Mouse (Mus musculus) embryonic facial prominence, embryonic 13.5 days (tissue): Measurements from ENCODE around the gene Foxred1. TPM values are rescaled to one million over a fixed set of nuclear protein-coding genes. Genes with fewer than 3 reads are reported as not detected.
A peak's percentile ranks its signal among the peaks of the same experiment; 100 is the strongest.

Experiments used
- ATAC-seq: fragments of 200-750 bp; cut with Nextera tagmentation; 2 replicates; pipeline ENCODE4 v1.8.0; 2017; ENCODE audit warnings: low read depth; ENCODE audit not compliant: insufficient number of reproducible peaks, insufficient read depth, low FRiP score, low TSS enrichment
- H3K27ac ChIP-seq: fragments of 300-500 bp; sonication (generic); 2 replicates; pipeline ENCODE4 v1.5.1; 2015; ENCODE audit warnings: moderate library complexity, mild to moderate bottlenecking, inconsistent platforms
- H3K27me3 ChIP-seq: fragments of 300-500 bp; sonication (generic); 2 replicates; pipeline ENCODE4 v1.6.1; 2015; ENCODE audit warnings: mild to moderate bottlenecking, inconsistent platforms
- H3K36me3 ChIP-seq: fragments of 300-500 bp; sonication (generic); 2 replicates; pipeline ENCODE4 v1.6.1; 2015; ENCODE audit warnings: mild to moderate bottlenecking, inconsistent platforms
- H3K4me1 ChIP-seq: fragments of 300-500 bp; sonication (generic); 2 replicates; pipeline ENCODE4 v1.6.1; 2015; ENCODE audit warnings: inconsistent platforms
- H3K4me2 ChIP-seq: fragments of 300-500 bp; sonication (generic); 2 replicates; pipeline ENCODE4 v1.6.1; 2015; ENCODE audit warnings: moderate library complexity, mild to moderate bottlenecking, inconsistent platforms
- H3K4me3 ChIP-seq: fragments of 300-500 bp; sonication (generic); 2 replicates; pipeline ENCODE4 v1.5.1; 2015; ENCODE audit warnings: mild to moderate bottlenecking, inconsistent platforms
- H3K9ac ChIP-seq: fragments of 300-500 bp; sonication (generic); 2 replicates; pipeline ENCODE4 v1.6.1; 2015; ENCODE audit warnings: mild to moderate bottlenecking, inconsistent platforms
- H3K9me3 ChIP-seq: fragments of 300-500 bp; sonication (generic); 2 replicates; pipeline ENCODE4 v1.6.1; 2016; ENCODE audit warnings: inconsistent platforms
- WGBS: fragments of 180-500 bp; shearing (Covaris S2); methylation state at CpG from one replicate; pipeline ENCODE4 v1.1.7; 2015; ENCODE audit warnings: mixed read lengths; 5-methylcytosine and 5-hydroxymethylcytosine counted together
- polyA plus RNA-seq: library from polyadenylated mRNA; unstranded; fragments of >200 nt; fragmentation: Nextera tagmentation; extraction: Ambion mirVana; gene quantifications from 2 replicates; pipeline ENCODE4 v1.2.1, GENCODE M21; 2015

Foxred1 gene
- polyA plus RNA-seq, 1 experiment from 2014 or later: 44.9 TPM

DNA sequence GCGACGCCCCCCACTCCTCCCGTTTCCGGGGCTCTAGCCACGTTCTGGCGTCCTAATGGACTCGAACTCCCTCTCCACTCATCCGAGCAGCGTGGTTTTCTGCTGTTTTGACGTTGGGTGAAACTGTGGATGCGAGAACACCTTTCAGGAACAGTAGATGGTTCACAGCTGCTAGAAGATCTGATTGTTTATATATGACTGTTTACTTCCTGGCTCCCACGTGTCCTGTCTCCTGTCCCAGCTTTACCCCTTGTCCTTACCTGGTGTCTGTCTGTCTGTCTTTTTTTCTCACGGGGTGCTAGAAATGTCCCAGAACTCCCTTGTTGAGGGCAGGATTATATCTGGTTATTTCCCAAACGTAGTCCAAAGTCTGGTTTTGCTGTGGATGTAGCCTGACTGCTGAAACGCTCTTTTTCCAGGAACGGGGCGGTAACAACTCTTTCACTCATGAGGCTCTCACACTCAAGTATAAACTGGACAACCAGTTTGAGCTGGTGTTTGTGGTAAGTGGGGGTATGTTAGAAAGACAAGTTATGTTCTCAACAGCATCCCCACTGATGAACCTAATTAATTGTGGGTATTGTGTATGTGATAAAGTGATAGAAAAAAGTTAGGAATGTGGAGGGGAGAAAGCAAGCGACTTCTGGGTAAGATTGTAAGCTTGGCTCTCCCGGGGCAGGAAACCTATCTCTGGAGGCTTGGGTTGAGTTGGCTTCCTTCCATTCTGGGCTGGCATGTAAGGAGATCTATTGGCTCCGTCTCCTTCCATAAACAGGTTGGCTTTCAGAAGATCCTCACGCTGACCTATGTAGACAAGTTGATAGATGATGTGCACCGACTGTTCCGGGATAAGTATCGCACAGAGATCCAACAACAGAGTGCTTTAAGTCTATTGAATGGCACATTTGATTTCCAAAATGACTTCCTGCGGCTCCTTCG, 987 bp upstream of the Foxred1 start:
- no peak for ATAC-seq
- H3K4me3 ChIP-seq: peak overlapping the region; percentile 91
- H3K9me3 ChIP-seq: no peaks in the 10 kb centered on the region
- H3K4me2 ChIP-seq: peak overlapping the region; percentile 89
- WGBS: 35% methylated on average over 26 of the region's 26 CpGs
- no peaks in the 10 kb centered on the region for H3K27me3 ChIP-seq
- peak overlapping the region; percentile 78 for H3K27ac ChIP-seq
- H3K36me3 ChIP-seq: peaks cover 64% of the 10 kb centered on the region
- H3K4me1 ChIP-seq: peaks cover 18% of the 10 kb centered on the region
- H3K9ac ChIP-seq: peak overlapping the region; percentile 95

DNA sequence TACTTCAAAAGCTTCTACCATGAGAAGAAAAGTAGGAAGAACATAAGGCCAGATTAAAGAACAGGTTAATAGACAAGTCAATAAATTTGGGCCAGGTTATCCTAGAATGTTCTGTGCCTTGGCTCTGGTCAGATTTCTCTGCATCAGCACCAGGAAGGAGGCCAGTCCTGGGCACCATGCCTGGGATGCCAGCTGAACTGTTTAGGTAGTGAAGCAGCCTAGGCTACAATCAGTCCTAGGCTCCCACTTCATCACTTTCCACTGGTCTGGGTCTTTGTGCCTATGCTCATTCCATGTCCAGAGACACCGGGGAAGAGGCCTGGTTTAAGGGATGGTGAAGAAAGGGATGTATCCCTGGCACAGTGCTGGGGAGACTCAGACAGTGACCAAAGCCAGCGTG, 6.4 kb downstream of the Foxred1 start:
- Histone ChIP-seq H3K36me3 (peaks cover 51% of the 10 kb centered on the region), H3K9ac (no peak overlapping the region), H3K4me1 (peaks cover 8% of the 10 kb centered on the region), H3K9me3 (no peaks in the 10 kb centered on the region), H3K4me3 (no peak overlapping the region), H3K4me2 (no peak overlapping the region), H3K27me3 (no peaks in the 10 kb centered on the region), H3K27ac (no peak overlapping the region)
- no peak for ATAC-seq
- WGBS: 93% methylated on average over 2 of the region's 2 CpGs

DNA sequence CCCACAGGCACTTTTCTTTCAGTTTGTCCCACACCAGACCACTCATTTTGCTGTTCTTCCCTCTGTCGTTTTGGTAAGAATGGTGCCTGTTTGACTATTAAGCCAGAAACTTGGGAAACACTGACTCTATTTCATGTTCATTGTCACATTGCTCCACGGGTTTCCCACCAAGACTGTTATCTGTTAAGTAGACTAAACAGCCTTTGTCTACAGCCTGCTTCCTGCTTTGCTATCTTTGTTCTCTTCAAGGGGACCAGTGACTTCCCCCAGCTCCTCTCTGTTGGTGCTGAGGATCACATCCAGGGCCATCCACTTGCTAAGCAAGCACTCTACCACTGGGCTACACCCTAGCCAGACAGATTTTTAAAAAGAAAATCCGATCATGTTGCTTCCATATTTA, 7.3 kb downstream of the Foxred1 start:
- H3K36me3 ChIP-seq: peaks cover 45% of the 10 kb centered on the region
- H3K9ac ChIP-seq: no peak overlapping the region
- ATAC-seq: no peak
- no peak overlapping the region for H3K4me2 ChIP-seq
- no peaks in the 10 kb centered on the region for H3K9me3 ChIP-seq
- no peaks in the 10 kb centered on the region for H3K27me3 ChIP-seq
- H3K4me1 ChIP-seq: peaks cover 15% of the 10 kb centered on the region
- no peak overlapping the region for H3K4me3 ChIP-seq
- WGBS: 80% methylated on average over 3 of the region's 3 CpGs
- H3K27ac ChIP-seq: no peak overlapping the region

DNA sequence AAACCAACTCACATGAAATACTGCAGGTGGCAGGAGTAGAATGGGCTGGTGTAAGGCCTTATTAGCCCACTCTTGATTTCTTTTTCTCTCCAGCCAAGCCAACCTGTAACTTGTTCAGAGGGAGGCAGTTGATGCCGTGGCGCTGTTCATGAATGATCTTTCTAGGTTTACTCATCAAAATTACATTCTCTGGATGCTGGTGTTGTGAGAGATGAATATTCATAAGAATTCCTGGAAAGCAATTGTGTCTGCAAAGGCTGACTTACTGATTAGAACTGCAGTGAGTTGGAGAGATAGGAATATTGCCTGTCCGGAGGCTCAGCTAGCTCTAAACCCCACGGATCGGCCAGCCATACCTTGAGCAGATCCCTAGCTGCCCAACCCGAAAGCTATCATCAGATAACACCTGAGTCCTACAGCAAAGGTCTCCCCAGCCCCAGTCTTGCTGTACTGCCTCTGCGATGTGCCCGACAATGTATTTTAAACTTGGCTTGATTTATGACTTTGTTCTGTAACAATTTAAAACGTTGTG, 10.3 kb downstream of the Foxred1 start:
- peak overlapping the region; percentile 82; the same call in 1 of the 2 replicates for H3K9ac ChIP-seq
- WGBS: 69% methylated on average over 9 of the region's 9 CpGs
- no peak overlapping the region for H3K27ac ChIP-seq
- no peaks in the 10 kb centered on the region for H3K27me3 ChIP-seq
- H3K36me3 ChIP-seq: peaks cover 16% of the 10 kb centered on the region
- peak overlapping the region; percentile 73 for H3K4me2 ChIP-seq
- no peak for ATAC-seq
- peak overlapping the region; percentile 64 for H3K4me3 ChIP-seq
- no peaks in the 10 kb centered on the region for H3K9me3 ChIP-seq
- H3K4me1 ChIP-seq: peaks cover 18% of the 10 kb centered on the region

DNA sequence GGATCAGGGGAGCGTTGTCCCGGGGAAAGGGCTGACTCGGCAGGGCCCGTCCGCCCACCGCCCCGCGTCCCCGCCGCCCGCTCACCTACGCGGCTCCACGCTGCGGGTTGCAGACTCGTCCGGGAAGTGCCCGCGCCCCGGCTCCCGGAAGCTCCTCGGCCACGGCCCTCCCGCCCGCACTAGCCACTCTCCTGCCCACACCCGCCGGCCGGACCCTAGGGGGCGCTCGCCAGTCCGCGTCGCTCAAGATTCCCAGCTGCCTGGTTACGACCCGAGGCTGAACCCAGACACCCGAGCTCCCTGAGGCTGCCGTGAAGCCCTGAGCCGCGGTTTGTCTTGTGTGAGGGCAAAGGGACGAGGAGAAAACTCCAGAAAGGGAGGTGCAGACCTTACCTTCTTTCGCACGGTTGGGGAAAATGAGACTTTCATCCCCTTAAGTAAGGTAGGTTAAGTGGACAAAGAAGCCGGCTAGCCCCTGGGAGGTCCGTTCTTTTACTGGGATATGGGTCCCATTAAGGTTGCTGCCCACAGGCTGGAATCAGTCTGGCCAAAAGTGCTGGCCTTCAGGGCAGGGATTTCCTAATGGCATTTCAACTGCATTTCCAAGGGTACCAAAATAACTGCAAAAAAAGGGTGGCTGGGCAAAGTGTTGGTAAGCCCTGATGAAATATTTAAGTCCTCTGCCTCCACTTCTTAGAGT, 10.9 kb downstream of the Foxred1 start, which contains the start of the genes Srpr and Tirap:
Gene Srpr, plus strand, starts transcription at position 404 of the 700 bp plus-strand sequence.
Gene Tirap, minus strand, starts transcription at position 520 of the 700 bp plus-strand sequence.
- peak within 1 kb of the TSS; percentile 64 for H3K4me3 ChIP-seq

DNA sequence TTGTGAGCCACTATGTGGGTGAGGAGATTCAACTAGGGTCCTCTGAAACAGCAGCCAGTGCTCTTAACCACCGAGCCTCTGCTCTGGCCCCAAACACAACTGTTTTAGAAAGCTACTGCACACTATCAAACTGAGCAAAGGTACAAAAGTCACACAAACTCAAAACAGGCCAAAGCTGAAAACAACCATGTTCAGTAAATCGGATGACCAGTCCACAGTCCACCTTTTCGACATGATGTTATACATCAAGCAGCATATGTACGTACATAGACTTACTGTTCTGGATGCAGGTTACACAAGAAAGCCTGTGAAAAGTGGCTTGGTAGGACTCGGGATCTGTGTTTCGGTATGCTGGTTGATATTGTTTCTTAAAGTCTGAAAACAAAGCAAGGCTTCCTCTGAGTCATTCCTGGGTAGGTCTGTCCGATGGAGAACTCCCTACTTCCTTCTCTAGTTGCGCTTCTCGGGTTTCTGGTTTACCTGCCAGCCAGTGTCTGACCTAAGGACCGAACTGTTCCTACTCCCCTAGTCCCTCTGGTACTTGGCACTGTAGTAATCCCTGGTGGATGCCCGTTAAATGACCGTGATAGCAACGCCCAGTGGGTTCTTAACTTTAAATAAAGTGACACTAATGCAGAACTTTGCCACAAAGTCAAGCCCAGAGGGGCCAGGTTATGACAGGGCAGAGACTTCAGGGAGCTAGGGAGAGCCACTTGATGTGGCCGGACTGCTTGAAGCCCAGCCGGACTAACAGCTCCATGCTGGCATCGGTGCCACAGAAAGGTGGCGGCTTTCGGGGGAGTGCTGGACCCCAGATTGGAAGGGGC, 11.7 kb downstream of the Foxred1 start:
- peak; percentile 32 for ATAC-seq

More for the DNA sequence above, 10.9 kb downstream of the Foxred1 start, which contains the start of the genes Srpr and Tirap:
- ATAC-seq: peak; percentile 84
- Histone ChIP-seq H3K36me3 (peaks cover 9% of the 10 kb centered on the region), H3K9ac (peak within 1 kb of the TSS; percentile 82), H3K9me3 (no peaks in the 10 kb centered on the region), H3K4me1 (peaks cover 18% of the 10 kb centered on the region), H3K27ac (peak within 1 kb of the TSS; percentile 72; the same call in 1 of the 2 replicates), H3K27me3 (no peaks in the 10 kb centered on the region), H3K4me2 (peak within 1 kb of the TSS; percentile 73)
- WGBS: under 1% methylated on average over 43 of the region's 44 CpGs

DNA sequence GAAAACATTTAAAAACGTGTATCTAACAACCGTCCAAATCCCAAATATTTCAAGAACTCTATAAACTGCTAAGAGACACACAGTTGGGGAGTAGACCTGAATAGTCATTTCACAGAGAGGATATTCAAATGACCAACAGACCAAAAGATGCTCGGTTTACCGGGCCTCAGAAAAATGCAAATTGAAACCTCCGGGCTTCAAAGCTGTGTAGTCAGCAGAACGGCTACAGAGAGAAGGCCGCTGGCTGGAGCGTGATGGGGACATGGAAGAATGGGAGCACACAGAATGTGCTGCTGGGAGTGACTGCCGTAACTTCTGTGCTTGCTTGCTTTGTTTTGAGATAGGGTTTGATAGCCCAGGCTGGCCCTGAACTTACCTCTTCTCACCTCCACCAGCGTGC, 12.5 kb downstream of the Foxred1 start:
- H3K9ac ChIP-seq: no peak overlapping the region
- H3K4me1 ChIP-seq: peaks cover 19% of the 10 kb centered on the region
- no peak for ATAC-seq
- no peaks in the 10 kb centered on the region for H3K36me3 ChIP-seq
- no peaks in the 10 kb centered on the region for H3K27me3 ChIP-seq
- H3K4me3 ChIP-seq: no peak overlapping the region
- H3K9me3 ChIP-seq: no peaks in the 10 kb centered on the region
- WGBS: 78% methylated on average over 10 of the region's 10 CpGs
- no peak overlapping the region for H3K27ac ChIP-seq
- 0 out of 2 replicates have a peak overlapping the region, but pooled peaks have one; percentile 73 for H3K4me2 ChIP-seq

More for the DNA sequence above, 11.7 kb downstream of the Foxred1 start:
- Histone ChIP-seq H3K9me3 (no peaks in the 10 kb centered on the region), H3K9ac (peak overlapping the region; percentile 82), H3K4me2 (peak overlapping the region; percentile 73), H3K27me3 (no peaks in the 10 kb centered on the region), H3K27ac (peak overlapping the region; percentile 72; the same call in 1 of the 2 replicates), H3K4me1 (peaks cover 18% of the 10 kb centered on the region), H3K36me3 (peaks cover 2% of the 10 kb centered on the region), H3K4me3 (peak overlapping the region; percentile 64)
- WGBS: 23% methylated on average over 18 of the region's 18 CpGs

DNA sequence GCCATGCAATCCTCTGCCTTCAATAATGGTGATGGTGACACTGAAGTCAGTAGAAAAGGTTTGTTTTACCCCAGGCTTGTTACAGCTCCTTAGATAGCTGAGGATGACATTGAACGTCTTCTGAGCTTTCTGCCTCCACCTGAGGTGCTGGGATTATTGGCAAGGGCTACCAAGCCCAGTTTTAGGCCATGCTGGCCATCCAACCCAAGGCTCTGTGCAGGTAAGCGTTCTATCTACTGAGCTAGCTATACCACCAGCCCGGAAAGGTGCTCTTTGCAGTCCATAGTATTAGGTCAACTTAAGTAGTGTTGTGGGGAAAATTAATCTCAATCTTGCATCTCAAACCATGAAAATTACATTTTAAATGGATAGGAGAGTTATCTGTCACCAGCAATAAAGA, 13.2 kb downstream of the Foxred1 start:
- H3K4me3 ChIP-seq: no peak overlapping the region
- H3K27ac ChIP-seq: no peak overlapping the region
- WGBS: 92% methylated on average over 3 of the region's 3 CpGs
- no peak overlapping the region for H3K9ac ChIP-seq
- H3K27me3 ChIP-seq: no peaks in the 10 kb centered on the region
- H3K4me1 ChIP-seq: peaks cover 26% of the 10 kb centered on the region
- no peaks in the 10 kb centered on the region for H3K36me3 ChIP-seq
- no peak for ATAC-seq
- H3K9me3 ChIP-seq: no peaks in the 10 kb centered on the region
- no peak overlapping the region for H3K4me2 ChIP-seq

DNA sequence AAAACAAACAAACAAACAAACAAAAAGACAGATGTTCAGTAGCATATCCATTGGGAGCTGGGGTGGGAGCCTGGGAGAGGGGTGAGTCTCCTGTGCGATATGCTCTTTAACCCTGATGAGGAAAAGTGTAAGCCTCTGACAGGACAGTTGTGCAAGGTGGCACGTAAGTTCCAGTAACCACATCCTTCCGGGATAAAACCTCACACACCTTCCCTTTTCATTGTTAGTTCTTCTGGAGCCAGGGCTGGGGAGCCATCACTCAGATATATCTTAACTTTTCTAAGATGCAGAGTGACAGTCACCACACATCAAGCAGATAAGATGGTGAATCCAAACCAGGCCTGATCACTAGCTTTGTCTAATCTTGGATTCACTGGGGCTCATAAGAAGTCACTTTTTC, 16.8 kb downstream of the Foxred1 start:
- Histone ChIP-seq H3K9ac (no peak overlapping the region), H3K27me3 (no peaks in the 10 kb centered on the region), H3K36me3 (peaks cover 17% of the 10 kb centered on the region), H3K4me3 (no peak overlapping the region), H3K4me1 (peaks cover 14% of the 10 kb centered on the region), H3K27ac (no peak overlapping the region), H3K4me2 (no peak overlapping the region), H3K9me3 (no peaks in the 10 kb centered on the region)
- ATAC-seq: no peak
- WGBS: 87% methylated on average over 3 of the region's 3 CpGs

DNA sequence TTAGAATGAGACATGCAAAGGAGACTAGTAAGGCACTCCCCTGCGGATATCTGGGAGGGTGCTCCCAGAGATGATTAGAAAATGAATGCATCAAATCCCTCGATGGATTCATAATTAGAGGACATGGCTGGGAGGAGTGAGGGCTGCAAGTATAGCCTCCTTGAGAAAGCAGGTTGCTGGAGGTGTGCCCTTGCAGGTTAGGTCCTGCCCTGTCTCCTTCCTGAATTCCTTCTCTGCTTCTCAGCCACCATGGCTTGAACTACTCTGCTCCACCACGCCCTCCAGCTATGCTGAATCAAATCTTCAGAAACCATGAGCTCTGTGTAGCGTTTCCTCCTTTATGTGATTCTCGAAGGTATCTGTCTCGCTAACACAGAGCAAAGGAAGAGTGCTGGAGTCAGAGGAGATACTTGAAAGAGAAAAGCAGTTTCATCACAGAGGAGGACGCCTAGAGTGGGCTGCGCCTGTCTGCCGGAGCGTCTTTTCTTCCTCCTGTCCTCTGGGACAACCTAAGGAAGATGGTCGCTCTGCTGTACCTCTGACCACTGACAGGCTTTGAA, 17.8 kb downstream of the Foxred1 start:
- no peak overlapping the region for H3K4me2 ChIP-seq
- no peak overlapping the region for H3K4me3 ChIP-seq
- H3K36me3 ChIP-seq: peaks cover 26% of the 10 kb centered on the region
- H3K4me1 ChIP-seq: peaks cover 8% of the 10 kb centered on the region
- ATAC-seq: no peak
- H3K27me3 ChIP-seq: no peaks in the 10 kb centered on the region
- H3K9me3 ChIP-seq: no peaks in the 10 kb centered on the region
- WGBS: 70% methylated on average over 11 of the region's 11 CpGs
- no peak overlapping the region for H3K9ac ChIP-seq
- no peak overlapping the region; the same call in 1 of the 2 replicates for H3K27ac ChIP-seq
